Mouse (Mus musculus) thymus, postnatal 10 days (tissue): ENCODE data around the gene Oas3.
A peak's percentile ranks its signal among the peaks of the same experiment; 100 is the strongest.
"Not testable (repeated sequence)": the region's sequence is repeated elsewhere in the genome, so short reads cannot be mapped to it uniquely, and the experiment has no call there.

Experiments
- DNase-seq, 2 experiments: peaks; one replicate each; pipeline ENCODE4 v3.0.0; 2021; ENCODE audit warnings: low spot score in 2 of 2

Oas3 gene

GRCm38 (mm10) chr5:120777478-120777877, at the start of gene Oas3:
TSS of gene Oas3 (minus strand) at chr5:120777661.
- no peak for DNase-seq

GRCm38 (mm10) chr5:120818999-120819398, 41.5 kb upstream of the Oas3 start:
- no peak for DNase-seq

- DNase-seq: peak; percentile 16 to 56
These were observed 38.5 kb upstream of the Oas3 start for GRCm38 (mm10) chr5:120815949-120816348.

- DNase-seq: no peak
These were observed 35.6 kb upstream of the Oas3 start for GRCm38 (mm10) chr5:120813023-120813422.

- DNase-seq: peak; percentile 63 to 73
These were observed 34.7 kb upstream of the Oas3 start, which contains the start of gene Oas1c for GRCm38 (mm10) chr5:120811951-120812819. TSS of gene Oas1c (minus strand) at chr5:120812514.

- DNase-seq: no peak
These were observed 31.7 kb upstream of the Oas3 start for GRCm38 (mm10) chr5:120809171-120809570.

GRCm38 (mm10) chr5:120806458-120806857, 29.0 kb upstream of the Oas3 start:
- DNase-seq: peak; percentile 22 to 66

- DNase-seq: no peak
These were observed 26.1 kb upstream of the Oas3 start for GRCm38 (mm10) chr5:120803596-120803995.

- not testable (repeated sequence) for DNase-seq
These were observed 21.5 kb upstream of the Oas3 start for GRCm38 (mm10) chr5:120798943-120799342.

- DNase-seq: not testable (repeated sequence)
These were observed 20.7 kb upstream of the Oas3 start for GRCm38 (mm10) chr5:120798147-120798546.

- not testable (repeated sequence) for DNase-seq
These were observed 18.1 kb upstream of the Oas3 start, which contains the start of gene Oas1e for GRCm38 (mm10) chr5:120795480-120796034. TSS of gene Oas1e (minus strand) at chr5:120795530.

GRCm38 (mm10) chr5:120793043-120793442, 15.6 kb upstream of the Oas3 start:
- peak in 1 of 2 experiments; percentile 41 for DNase-seq

GRCm38 (mm10) chr5:120787042-120787441, 9.6 kb upstream of the Oas3 start:
- DNase-seq: no peak

GRCm38 (mm10) chr5:120782446-120782845, 5.0 kb upstream of the Oas3 start:
- no peak for DNase-seq

GRCm38 (mm10) chr5:120781646-120782045, 4.2 kb upstream of the Oas3 start:
- no peak for DNase-seq

- DNase-seq: no peak
These were observed 2.5 kb upstream of the Oas3 start for GRCm38 (mm10) chr5:120779922-120780321.

GRCm38 (mm10) chr5:120778941-120779340, 1.5 kb upstream of the Oas3 start:
- DNase-seq: no peak

GRCm38 (mm10) chr5:120776801-120777200, 660 bp downstream of the Oas3 start:
- DNase-seq: no peak

- DNase-seq: peak; percentile 54 to 69
These were observed 2.0 kb downstream of the Oas3 start for GRCm38 (mm10) chr5:120775287-120775985.

- DNase-seq: no peak
These were observed 8.1 kb downstream of the Oas3 start for GRCm38 (mm10) chr5:120769396-120769795.

GRCm38 (mm10) chr5:120765010-120765409, 12.5 kb downstream of the Oas3 start:
- no peak for DNase-seq

GRCm38 (mm10) chr5:120761901-120762300, 15.6 kb downstream of the Oas3 start:
- DNase-seq: no peak
